Mouse (Mus musculus): ENCODE data around the gene Comt.

GRCm38 (mm10) chr16:18416094-18416761 is 10.4 kb downstream of the Comt start:
- 0 out of 2 replicates have a peak, but pooled peaks have one; percentile 10 for TF ChIP-seq POLR2A (IDR thresholded peaks at IDR 0.05; ENCODE audit: insufficient read depth, low read depth, low read length)
- no peak for TF ChIP-seq CTCF (IDR thresholded peaks at IDR 0.05)

Measured in heart, adult 2 months (tissue).